Mouse (Mus musculus) spleen, adult 2 months (tissue): Measurements from ENCODE around the gene Xrcc3. TPM values are rescaled to one million over a fixed set of nuclear protein-coding genes. Genes with fewer than 3 reads are reported as not detected.

Source experiments
- DNase-seq, 2 experiments: peaks; one replicate each; pipeline versions ENCODE4 v3.0.0 to v3.0.0-alpha.2; 2012 to 2021; ENCODE audit warnings: low spot score in 2 of 2, low read depth in 1 of 2
- H3K27ac ChIP-seq: fragments of 200-500 bp; 2 replicates; pipeline ENCODE4 v1.5.1; 2012; ENCODE audit warnings: low read length, inconsistent platforms; ENCODE audit not compliant: insufficient read depth
- H3K27me3 ChIP-seq: fragments of 200-500 bp; 2 replicates; pipeline ENCODE4 v1.6.1; 2012; ENCODE audit warnings: mild to moderate bottlenecking, moderate library complexity, low read length, inconsistent platforms; ENCODE audit not compliant: control insufficient read depth, insufficient read depth
- H3K36me3 ChIP-seq: fragments of 200-500 bp; 2 replicates; pipeline ENCODE4 v1.6.1; 2012; ENCODE audit warnings: mild to moderate bottlenecking, low read length, inconsistent platforms; ENCODE audit not compliant: control insufficient read depth, insufficient read depth
- H3K4me1 ChIP-seq: fragments of 200-500 bp; 2 replicates; pipeline ENCODE4 v1.6.1; 2011; ENCODE audit warnings: inconsistent platforms; ENCODE audit not compliant: control insufficient read depth, insufficient read depth, insufficient read length
- H3K4me3 ChIP-seq: fragments of 200-500 bp; 2 replicates; pipeline ENCODE4 v1.5.1; 2011; ENCODE audit warnings: mild to moderate bottlenecking, inconsistent platforms; ENCODE audit not compliant: insufficient read depth, insufficient read length; ENCODE audit errors: extremely low read depth
- CTCF ChIP-seq: fragments of 200-500 bp; IDR thresholded peaks from 2 replicates; pipeline ENCODE4 v1.5.1; 2011; ENCODE audit warnings: mild to moderate bottlenecking, inconsistent platforms; ENCODE audit not compliant: insufficient read depth, insufficient read length, insufficient replicate concordance; ENCODE audit errors: extremely low read depth
- POLR2A ChIP-seq: fragments of 200-500 bp; IDR thresholded peaks from 2 replicates; pipeline ENCODE4 v1.6.1; 2011; ENCODE audit warnings: low read depth, low read length, inconsistent platforms
- WGBS: fragments of 180-500 bp; shearing (Covaris S2); methylation state at CpG from one replicate; pipeline ENCODE4 v1.1.7; 2018; 5-methylcytosine and 5-hydroxymethylcytosine counted together
- polyA plus RNA-seq: library from polyadenylated mRNA; depleted of rRNA; stranded (reverse); fragments of >200 nt; gene quantifications from 2 replicates; pipeline ENCODE4 v1.2.3, GENCODE M21; 2012

Gene Xrcc3
- polyA plus RNA-seq, 1 experiment: 5.0 TPM

DNA sequence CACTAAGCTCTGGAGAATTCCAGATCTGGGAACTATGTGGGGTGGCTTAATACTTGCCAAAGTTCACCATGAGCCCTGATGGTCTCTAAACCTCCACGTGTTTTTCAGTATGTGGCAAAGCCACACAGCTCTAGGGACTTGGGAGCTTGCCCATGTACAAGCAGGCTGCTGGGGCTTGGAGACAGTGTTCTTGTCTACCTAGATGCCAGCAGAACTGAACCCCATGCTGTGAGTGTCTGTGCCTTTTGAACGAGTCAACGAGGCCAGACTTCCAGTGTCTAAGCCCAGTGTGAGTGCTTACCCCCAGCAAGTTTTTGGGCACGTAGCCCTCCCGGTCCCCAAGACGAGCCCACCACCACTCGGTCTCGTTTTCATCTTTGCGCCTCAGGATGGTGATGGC lies 16.3 kb upstream of the Xrcc3 start:
- 96% methylated on average over 9 of the region's 9 CpGs for WGBS
- Histone ChIP-seq H3K4me3 (no peak overlapping the region), H3K27me3 (no peaks in the 10 kb centered on the region), H3K4me1 (no peaks in the 10 kb centered on the region), H3K27ac (no peak overlapping the region), H3K36me3 (peaks cover 53% of the 10 kb centered on the region)
- DNase-seq: no peak
- TF ChIP-seq POLR2A (no peak), CTCF (no peak)

DNA sequence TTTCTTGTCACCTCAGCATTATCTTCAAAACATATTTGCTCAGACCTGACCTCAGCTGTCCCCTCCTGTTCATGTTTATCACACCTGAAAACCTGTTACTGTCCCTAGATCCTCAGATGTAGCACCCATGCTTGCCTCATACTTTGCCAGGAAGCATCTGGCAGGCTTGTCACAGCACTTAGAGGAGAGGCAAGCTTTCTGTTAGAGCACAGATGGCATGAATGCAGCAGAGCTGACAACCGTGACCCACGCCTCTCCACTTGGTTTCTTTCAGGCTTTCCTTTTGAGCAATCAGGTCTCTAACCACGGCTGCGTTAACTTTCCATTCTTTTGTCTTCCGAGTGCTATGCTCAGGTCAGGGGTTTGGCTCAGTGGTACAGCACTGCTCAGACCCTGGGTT lies 15.8 kb upstream of the Xrcc3 start:
- no peaks in the 10 kb centered on the region for H3K27me3 ChIP-seq
- 64% methylated on average over 5 of the region's 5 CpGs for WGBS
- no peak for DNase-seq
- H3K27ac ChIP-seq: no peak overlapping the region
- H3K4me3 ChIP-seq: no peak overlapping the region
- H3K36me3 ChIP-seq: peaks cover 50% of the 10 kb centered on the region
- no peaks in the 10 kb centered on the region for H3K4me1 ChIP-seq
- no peak for TF ChIP-seq CTCF
- TF ChIP-seq POLR2A: no peak

DNA sequence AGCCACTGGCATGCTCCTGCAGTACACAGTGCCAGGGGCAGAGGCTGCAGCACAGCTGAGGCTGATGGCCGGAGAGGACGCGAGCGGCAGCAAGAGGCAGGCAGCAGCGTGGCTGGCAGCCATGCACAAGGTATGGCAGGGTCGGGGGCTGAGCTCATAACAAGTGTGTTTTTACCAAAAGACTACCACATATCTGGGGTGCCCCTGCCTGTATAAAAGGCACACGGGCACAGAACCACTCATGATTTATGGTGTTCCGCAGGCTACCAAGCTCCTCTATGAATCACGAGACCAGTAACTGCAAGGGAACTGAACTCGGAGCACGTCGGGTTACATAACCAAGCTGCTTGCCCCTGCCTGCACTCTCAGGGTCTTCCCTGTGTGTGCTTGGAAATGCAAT lies 13.9 kb upstream of the Xrcc3 start:
- TF ChIP-seq CTCF (no peak), POLR2A (no peak)
- no peaks in the 10 kb centered on the region for H3K4me1 ChIP-seq
- DNase-seq: no peak
- no peak overlapping the region for H3K27ac ChIP-seq
- no peak overlapping the region for H3K4me3 ChIP-seq
- peaks cover 32% of the 10 kb centered on the region for H3K36me3 ChIP-seq
- WGBS: 96% methylated on average over 12 of the region's 12 CpGs
- no peaks in the 10 kb centered on the region for H3K27me3 ChIP-seq

DNA sequence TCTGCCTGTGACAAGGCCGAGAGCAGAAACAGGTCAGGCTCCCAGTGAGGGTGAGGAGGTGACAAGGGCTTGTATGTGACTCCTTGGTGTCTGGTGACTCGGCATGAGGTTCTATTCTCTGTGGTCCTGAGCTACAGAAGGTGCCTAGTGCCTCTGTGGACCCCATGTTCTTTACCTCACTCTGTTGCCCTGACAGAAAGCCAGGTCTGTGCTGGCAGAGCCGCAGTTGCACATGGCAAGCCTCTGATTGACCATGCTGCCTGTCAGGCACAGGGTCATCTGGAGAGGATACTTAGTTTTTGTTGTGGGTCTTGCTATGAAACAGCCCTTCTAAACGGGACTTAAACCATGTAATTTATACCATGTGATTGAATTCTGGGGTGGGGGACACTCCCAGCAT lies 8.3 kb upstream of the Xrcc3 start:
- no peak for DNase-seq
- Histone ChIP-seq H3K27me3 (no peaks in the 10 kb centered on the region), H3K4me1 (no peaks in the 10 kb centered on the region), H3K36me3 (peaks cover 5% of the 10 kb centered on the region), H3K4me3 (no peak overlapping the region), H3K27ac (no peak overlapping the region)
- WGBS: 81% methylated on average over 4 of the region's 4 CpGs
- TF ChIP-seq CTCF: no peak
- no peak for TF ChIP-seq POLR2A

DNA sequence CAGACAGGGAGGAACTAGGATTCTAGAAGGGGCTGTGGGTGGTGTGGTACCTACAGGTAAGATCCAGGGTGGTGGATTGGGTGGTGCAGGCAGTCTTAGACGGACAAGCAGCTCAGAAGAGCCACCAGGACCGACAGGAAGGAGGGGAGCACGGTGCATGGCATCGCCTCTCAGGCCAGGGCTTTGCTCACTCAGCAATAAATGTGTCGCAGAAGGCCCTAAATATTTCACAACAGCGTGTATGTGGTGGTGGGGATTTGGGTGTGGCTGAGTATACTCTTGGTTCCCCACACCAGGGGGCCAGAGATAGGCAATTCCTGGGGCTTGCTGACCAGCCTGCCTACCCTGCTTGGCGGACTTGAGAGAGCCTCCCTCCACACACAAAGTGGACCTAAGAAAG lies 7.0 kb upstream of the Xrcc3 start:
- TF ChIP-seq POLR2A (no peak), CTCF (no peak)
- no peaks in the 10 kb centered on the region for H3K27me3 ChIP-seq
- no peaks in the 10 kb centered on the region for H3K36me3 ChIP-seq
- no peak overlapping the region for H3K4me3 ChIP-seq
- WGBS: 78% methylated on average over 7 of the region's 7 CpGs
- H3K4me1 ChIP-seq: no peaks in the 10 kb centered on the region
- DNase-seq: no peak
- no peak overlapping the region for H3K27ac ChIP-seq

DNA sequence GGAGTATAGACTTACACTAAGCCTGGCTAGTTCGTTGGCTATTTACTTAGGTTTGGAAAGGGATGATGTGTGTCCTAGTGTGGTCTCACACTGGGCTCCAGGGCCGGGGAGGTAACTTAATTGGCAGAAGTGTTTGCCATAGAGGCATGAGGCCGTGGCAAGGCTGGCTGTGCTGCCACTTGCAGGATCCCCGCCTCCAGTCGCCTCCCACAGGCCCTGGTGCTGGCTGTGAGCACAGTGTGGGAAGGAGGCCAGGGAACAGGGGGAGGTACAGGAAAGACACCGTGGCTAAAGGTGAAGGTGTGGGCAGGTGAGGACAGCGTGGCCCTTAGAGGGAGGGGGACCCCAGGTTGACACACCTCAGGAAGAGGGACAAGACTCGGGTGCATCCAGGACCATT lies 6.3 kb upstream of the Xrcc3 start:
- H3K36me3 ChIP-seq: no peaks in the 10 kb centered on the region
- no peak for TF ChIP-seq POLR2A
- TF ChIP-seq CTCF: no peak
- no peak for DNase-seq

DNA sequence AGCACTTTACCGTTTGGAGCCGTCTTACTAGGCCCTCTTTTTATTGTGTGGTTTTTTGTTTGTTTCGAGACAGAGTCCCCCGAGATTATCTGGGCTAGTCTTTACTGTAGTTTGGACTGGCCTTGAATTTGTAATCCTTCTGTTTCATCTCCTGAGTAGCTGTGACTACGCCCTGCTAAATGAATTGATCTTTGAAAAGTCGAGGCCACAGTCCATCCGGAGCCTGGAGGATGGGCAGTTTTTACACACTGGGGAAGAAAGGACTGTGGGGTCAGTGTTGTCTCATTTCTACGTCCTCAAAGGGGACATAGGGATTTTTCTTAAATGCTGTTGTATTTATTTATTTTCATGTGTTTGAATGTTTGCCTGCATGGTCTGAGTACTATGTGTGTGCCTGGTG lies 4.3 kb upstream of the Xrcc3 start:
- Histone ChIP-seq H3K27me3 (no peaks in the 10 kb centered on the region), H3K27ac (no peak overlapping the region), H3K4me3 (no peak overlapping the region), H3K36me3 (no peaks in the 10 kb centered on the region), H3K4me1 (peaks cover 4% of the 10 kb centered on the region; the same call in 1 of the 2 replicates)
- DNase-seq: no peak
- TF ChIP-seq CTCF: no peak
- TF ChIP-seq POLR2A: no peak
- WGBS: 84% methylated on average over 8 of the region's 8 CpGs

More for the DNA sequence above, 6.3 kb upstream of the Xrcc3 start:
- no peaks in the 10 kb centered on the region for H3K27me3 ChIP-seq
- H3K4me3 ChIP-seq: no peak overlapping the region
- H3K27ac ChIP-seq: no peak overlapping the region
- 83% methylated on average over 8 of the region's 8 CpGs for WGBS
- H3K4me1 ChIP-seq: peaks cover 1% of the 10 kb centered on the region; the same call in 1 of the 2 replicates
